Mouse (Mus musculus): ENCODE results near the gene Nt5c3b.

The Nt5c3b gene

GRCm38 (mm10) chr11:100441797-100442196, at the start of gene Nt5c3b, which contains the start of gene Klhl10:
Gene Nt5c3b (minus strand): TSS chr11:100441808.
Gene Klhl10 (plus strand): TSS chr11:100441917.
- no peak for DNase-seq (ENCODE audit: low spot score in 2 of 2)

DNA sequence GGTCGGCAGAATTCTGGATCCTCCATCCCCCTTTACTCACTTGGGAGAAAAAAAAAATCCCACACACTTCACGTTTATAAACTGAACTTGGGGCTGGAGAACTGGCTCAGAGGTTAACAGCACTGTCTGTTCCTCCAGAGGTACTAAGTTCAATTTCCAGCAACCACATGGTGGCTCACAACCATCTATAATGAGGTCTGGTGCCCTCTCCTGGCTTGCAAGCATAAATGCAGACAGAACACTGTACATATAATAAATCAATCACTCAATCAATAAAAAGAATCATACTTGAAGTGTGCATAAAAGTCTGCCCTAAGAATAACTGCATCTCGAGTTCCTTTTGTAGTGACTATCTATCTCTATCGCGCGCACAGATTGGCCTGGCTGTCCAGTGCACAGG, 49.3 kb upstream of the Nt5c3b start:
- no peak for DNase-seq (ENCODE audit: low spot score in 2 of 2)

GRCm38 (mm10) chr11:100485801-100486538, 44.4 kb upstream of the Nt5c3b start:
- DNase-seq (ENCODE audit: low spot score in 2 of 2), result no peak

DNA sequence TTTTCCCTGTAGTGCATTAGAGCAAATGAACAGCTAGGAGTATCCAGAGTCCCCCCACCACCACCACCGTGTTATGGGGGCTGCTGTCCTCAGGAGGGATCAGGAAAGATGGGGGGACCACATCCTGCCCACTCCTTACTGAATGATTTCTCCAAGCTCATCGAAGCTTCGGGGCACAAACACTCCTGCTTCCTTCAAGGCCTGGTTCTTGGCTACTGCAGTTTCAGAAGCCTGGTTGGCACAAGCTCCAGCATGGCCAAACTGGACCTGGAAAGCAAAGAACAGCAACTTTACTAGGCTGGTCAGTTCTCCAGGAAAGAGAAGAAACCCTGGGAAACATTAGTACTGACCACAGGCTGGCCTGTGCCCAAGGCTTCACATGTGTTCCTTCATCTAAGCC, 42.9 kb upstream of the Nt5c3b start:
- no peak for DNase-seq (ENCODE audit: low spot score in 2 of 2)

DNA sequence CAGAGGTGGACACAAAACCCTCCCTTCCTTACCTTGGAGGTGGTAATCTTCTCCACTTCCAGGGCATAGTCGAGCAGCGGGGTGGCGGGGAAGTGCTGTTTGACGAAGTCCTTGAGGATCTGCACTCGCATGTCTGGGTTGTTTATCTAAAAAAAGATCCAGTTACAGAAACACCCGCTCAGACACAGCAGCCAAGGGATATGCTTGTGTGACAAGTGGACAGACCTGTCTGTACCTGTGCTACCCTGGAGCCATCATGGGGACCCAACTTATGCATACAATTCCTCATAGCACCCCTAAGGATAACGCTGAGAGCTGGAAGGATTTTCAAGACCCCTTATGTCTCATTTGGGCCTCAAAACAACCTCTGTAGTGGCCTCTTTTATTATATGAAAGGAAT, 37.5 kb upstream of the Nt5c3b start:
- no peak for DNase-seq (ENCODE audit: low spot score in 2 of 2)

DNA sequence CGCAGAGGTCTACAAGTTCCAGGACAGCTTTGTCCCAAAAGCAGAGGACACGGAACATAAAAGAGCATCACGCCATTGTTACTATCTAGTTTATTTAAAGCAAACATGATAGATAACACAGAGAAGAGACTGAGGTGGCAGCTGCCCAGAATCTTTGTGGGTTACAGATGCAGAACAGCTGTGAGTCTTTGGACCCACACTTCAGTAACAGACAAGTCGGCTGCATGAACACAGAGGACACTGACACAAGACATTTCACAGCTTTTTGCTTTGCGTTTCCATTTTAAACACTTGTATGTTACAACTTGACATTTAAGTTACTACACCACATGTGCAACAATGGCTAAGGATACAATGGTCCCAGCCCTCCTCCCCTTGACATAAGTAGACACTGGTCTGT, 34.7 kb upstream of the Nt5c3b start:
- DNase-seq (ENCODE audit: low spot score in 2 of 2), result no peak

GRCm38 (mm10) chr11:100472935-100473295, 31.3 kb upstream of the Nt5c3b start:
- no peak for DNase-seq (ENCODE audit: low spot score in 2 of 2)

DNA sequence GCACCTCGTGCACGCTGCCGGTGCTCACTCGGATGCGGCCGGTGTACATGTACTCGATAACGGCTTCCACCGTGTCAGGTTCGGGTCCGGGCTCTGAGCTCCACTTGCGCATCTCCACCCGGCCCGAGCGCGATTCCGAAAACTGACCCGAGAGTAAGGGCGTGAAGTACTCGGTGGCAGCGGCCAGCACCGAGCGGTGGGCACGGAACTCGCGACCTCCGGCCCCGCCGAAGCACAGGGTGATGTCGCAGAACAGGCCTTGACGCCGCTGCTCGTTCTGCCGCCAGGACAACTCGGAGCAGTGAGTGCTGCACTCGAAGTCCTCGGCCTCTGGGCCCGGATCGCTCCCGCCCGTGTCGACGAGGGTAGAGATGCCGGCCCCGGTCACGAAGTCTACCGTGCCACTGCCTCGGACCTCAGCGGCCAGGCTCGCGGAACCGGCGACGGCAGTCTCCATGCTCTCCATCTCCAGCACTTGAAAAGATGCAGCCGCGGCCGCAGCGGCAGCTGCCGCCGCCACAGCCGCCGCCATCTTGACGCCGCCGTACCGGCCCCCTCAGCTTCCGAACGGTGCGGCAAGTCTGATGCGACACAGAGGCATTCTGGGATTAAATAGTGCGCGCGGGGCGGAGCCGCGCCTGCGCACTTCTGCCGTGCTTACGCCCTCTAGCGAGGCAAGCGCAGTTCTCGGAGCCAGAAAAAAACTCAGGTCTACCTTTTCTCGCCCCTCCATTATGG, 30.8 kb upstream of the Nt5c3b start, which contains the start of gene Klhl11:
Gene Klhl11 (minus strand): TSS at position 545 of the 738 bp plus-strand sequence.
- DNase-seq (ENCODE audit: low spot score in 2 of 2), result peak; percentile 83 to 88

DNA sequence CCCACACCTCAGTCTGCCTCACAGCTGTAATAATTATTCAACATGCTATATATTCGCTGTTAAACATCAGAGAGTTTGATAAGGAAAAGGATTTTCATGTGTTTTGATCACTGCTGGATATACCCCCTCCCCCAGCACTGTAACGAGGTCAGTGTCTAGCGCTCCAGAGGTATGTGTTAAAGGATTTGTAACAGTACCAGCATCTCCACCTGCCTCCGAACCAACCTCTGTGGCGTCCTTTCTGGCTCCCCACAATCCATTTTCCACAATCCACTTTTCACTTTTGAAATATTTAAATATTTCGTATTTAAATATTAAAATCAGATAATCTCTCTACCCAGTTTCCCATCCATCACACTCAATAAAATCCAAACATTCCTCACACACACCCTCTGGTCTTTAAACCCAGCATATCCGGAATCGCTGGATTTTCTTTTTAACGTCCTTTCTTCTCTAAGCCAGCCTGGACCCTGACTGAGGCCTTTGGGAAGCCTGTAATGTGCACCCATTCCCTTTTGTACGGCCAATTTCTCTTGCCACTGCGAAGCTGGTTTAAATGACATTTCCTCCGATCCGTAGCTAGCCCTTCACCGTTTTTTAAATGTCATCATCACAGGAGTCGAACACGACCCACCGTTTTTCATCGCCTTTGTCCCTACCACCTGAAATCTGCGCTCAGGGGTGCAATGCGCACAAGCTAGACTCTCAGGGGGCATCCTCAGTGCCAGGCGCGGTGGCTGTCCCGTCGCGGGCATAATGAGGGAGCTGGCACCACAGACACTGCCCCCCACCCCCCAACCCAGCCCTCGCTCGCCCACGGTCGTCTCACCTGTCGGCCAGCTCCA, 30.0 kb upstream of the Nt5c3b start:
- no peak for DNase-seq (ENCODE audit: low spot score in 2 of 2)

- no peak for DNase-seq (ENCODE audit: low spot score in 2 of 2)
These were observed 24.2 kb upstream of the Nt5c3b start for GRCm38 (mm10) chr11:100465833-100466232.

GRCm38 (mm10) chr11:100465229-100465792, 23.7 kb upstream of the Nt5c3b start:
- no peak for DNase-seq (ENCODE audit: low spot score in 2 of 2)

DNA sequence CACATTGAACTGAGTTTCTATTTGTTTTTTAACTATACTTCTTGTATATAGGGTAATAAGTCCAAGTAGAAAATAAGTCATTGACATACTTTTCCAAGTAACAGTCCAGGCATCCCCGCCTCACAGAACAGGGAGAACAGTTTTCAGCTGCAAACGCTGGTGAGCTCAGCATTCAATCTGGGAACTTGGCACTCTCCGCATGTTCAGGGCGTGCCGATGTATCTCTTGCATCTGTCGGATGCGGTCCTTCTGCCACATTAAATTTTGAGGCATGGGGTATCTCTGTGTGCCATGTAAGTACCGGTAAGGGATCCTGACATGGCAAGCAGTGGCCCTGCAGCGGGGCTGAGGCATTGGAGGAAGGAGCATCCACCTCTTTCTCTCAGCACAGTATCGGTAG, 21.1 kb upstream of the Nt5c3b start:
- no peak for DNase-seq (ENCODE audit: low spot score in 2 of 2)

DNA sequence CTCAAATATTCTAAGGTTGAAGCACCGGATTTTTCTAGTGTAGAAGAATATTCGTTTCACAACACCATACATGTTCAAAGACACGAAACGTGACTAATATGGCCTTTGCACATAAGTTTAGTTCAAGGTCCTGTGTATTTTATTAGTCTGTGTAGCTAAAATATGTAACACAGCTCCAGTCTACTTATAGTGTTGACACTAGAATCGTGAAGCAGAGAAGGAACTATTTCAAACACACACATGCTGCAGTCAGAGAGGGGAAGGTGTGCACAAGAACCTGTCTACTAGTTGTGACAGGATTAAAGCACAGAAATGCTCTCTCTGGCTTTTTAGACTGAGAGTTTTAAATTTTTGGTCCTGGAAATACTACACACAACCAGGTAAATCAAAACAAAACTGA, 16.1 kb upstream of the Nt5c3b start:
- DNase-seq (ENCODE audit: low spot score in 2 of 2), result no peak

- no peak for DNase-seq (ENCODE audit: low spot score in 2 of 2)
These were observed 15.6 kb upstream of the Nt5c3b start for GRCm38 (mm10) chr11:100457247-100457646.

- DNase-seq (ENCODE audit: low spot score in 2 of 2), result no peak
These were observed 1.0 kb upstream of the Nt5c3b start for GRCm38 (mm10) chr11:100442625-100443024.

GRCm38 (mm10) chr11:100440691-100441522, 701 bp downstream of the Nt5c3b start:
- peak; percentile 66 to 70 for DNase-seq (ENCODE audit: low spot score in 2 of 2)

DNA sequence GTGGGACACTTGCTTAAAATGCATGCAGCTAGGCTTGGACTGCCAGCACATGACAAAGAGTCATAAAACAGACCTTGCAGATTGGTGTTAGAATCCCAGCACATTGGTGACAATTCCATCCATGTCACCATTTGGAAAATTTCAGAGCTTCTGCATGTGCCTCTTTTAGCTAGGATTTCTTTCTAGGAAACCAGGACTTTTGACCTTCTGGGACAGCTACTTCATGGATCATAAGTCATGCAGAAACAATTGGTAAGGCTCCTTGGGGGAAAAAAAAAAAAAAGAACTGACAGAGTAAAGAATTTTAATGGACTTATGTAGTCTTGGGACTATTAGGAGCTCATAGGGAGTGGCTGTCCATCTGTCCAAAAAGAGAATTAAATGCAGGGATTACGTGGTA, 3.7 kb downstream of the Nt5c3b start:
- no peak for DNase-seq (ENCODE audit: low spot score in 2 of 2)

- no peak for DNase-seq (ENCODE audit: low spot score in 2 of 2)
These were observed 5.8 kb downstream of the Nt5c3b start for GRCm38 (mm10) chr11:100435678-100436246.

GRCm38 (mm10) chr11:100432002-100432401, 9.6 kb downstream of the Nt5c3b start:
- no peak for DNase-seq (ENCODE audit: low spot score in 2 of 2)

GRCm38 (mm10) chr11:100430052-100430451, 11.6 kb downstream of the Nt5c3b start:
- no peak for DNase-seq (ENCODE audit: low spot score in 2 of 2)

Measured in frontal cortex, postnatal 25 days (tissue).